Mouse (Mus musculus): ENCODE data around the gene Shoc2.
"Not testable (repeated sequence)": the region's sequence is repeated elsewhere in the genome, so short reads cannot be mapped to it uniquely, and the experiment has no call there.

The Shoc2 gene

DNA sequence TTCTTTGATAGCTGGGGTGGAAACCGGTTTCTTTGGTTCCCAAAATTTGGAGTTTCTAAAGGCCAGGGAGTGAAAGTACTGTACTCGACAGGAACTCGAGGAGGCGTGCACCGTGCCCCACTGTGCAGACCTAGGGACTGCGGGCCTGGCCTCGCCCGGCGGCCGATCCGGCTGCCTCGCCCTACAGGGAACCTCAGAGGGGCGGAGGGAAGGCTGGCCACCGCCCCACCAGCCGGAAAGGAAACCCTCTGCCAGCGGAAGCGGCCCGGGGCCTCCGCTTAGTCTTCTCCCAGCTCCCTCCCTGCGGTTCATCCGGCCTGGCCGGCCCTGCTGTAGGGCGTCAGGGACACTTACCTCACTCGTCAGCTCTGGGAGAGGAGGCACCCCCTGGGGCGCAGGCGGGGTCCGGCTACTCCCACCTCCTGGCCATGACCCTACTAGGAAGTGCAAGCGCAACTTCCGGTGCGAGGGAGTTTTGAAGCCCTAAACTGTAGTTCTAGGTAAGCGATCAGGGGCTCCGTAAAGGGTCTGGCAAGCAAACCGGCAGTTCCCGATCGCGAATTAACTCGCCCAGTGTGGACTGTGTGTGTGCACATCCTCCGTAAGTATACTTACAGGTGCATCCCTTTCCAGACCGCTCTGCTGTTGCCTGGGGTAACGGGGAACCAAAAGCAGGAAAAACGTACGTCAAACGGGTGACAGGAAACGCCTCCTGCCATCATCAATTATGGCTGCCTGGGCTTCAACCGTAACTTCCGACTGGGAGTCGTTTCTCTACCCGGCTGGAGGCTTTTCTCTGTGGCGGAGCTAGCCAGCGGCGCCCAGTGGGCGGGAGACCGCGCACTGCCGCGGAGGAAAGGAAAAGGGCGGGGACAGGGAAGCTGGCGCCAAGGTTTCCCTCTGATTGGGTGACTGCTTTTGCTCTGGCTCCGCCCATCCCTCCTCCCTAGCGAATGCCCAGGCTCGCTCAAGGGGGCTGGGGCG, at the start of gene Shoc2, which contains the start of gene Bbip1:
Gene Shoc2 (plus strand): TSS at position 505 of the 984 bp plus-strand sequence.
Gene Bbip1 (minus strand): TSS at position 826 of the 984 bp plus-strand sequence.
- peak; percentile 98 for DNase-seq (ENCODE audit: low spot score in 2 of 2)

GRCm38 (mm10) chr19:53894538-53895121, 49.5 kb upstream of the Shoc2 start:
- no peak for DNase-seq (ENCODE audit: low spot score in 2 of 2)

DNA sequence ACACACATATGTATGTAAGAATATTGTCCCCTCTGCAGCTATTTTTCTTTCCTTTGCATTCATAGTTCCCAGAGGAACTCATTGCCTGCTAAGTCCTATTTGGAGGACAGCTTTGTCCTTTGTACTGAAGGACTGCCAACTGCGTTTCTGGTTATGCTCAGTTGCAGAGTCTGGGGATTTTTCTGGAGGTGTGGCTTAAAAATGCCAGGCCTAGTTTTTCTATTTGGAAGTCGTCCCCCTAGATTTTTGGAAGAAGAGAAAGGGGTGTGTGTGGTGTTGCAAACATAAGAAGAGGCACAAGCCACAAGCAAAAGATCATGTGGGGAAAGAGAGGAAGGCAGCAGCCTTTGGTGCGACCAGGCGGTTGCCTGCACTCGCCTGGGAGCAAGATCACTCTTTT, 46.1 kb upstream of the Shoc2 start:
- DNase-seq (ENCODE audit: low spot score in 2 of 2) = no peak

GRCm38 (mm10) chr19:53898498-53898897, 45.6 kb upstream of the Shoc2 start:
- DNase-seq (ENCODE audit: low spot score in 2 of 2) = no peak

GRCm38 (mm10) chr19:53898970-53899900, 44.9 kb upstream of the Shoc2 start:
- DNase-seq (ENCODE audit: low spot score in 2 of 2) = no peak

- DNase-seq (ENCODE audit: low spot score in 2 of 2) = no peak
Measured at GRCm38 (mm10) chr19:53899941-53900610, 44.0 kb upstream of the Shoc2 start.

DNA sequence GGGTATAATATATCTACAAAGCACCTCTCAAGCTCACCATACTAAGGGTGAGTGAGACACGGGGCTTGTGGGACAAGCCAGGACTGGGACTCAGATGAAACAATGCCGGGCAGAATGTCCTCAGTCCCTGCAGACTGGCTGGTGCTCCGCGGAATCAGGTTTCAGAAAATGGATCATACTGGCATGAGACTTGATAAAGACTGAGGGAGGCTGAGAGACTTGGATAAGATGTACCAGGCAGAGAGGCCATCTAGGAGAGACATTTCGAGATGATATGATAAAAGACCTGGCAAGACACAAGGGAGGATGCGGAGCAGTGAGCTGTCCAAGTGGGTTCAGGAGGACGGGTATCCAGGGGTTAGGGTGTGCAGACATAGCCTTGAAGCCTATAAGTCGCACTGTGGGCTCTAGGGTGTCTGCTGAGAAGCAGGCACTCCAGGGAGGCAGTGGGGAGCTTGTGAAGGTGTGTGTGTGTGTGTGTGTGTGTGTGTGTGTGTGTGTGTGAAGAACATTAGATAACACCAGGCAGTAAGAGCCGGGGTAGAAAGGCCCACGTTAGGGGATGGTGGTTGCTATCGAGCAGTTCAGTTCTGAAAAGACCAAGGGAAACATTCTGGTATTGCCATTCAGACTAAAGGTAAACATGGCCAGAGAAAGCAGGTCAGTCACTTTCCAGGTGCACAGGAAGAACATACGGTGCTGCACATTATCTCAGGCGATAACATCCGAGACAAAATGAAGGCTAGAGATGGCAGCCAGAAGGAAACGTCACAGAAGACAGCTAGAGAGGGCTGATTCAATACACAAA, 42.0 kb upstream of the Shoc2 start:
- no peak for DNase-seq (ENCODE audit: low spot score in 2 of 2)

DNA sequence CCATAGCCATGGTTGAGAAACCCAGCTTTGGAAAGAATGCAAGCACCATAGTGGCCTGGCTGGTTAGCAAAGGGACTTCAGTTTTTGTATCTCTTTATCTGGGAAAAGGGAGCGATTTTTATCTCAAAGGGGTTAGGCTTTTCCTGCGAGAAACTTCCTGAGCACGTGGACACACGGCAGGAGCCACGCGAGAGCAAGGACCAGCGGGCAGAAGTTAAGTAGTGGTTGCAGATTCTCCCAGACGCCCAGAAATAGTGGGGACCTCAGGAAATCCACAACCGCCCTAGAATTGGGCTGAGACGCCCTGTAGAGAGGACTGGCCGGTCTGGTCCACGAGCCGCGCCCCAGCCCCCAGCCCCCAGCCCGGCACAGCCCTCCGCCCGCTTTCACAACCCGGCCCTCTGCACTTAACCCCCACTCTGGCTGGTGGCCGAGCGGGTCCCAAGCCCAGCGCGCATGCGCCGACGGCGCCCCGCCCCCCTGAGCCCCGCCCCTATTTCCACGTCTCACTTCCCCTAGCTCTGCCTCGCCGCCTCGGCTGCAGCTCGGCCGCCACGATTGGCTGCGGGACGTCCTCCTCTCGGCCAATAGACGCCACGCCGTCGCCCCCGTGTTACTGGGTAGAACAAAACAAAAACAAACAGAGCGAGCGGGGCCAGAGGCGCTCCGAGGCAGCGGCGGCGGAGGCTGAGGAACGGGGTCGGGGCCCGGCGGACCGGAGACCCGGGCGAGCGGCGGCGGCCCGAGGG, 41.2 kb upstream of the Shoc2 start:
- DNase-seq (ENCODE audit: low spot score in 2 of 2) = peak; percentile 89 to 95

DNA sequence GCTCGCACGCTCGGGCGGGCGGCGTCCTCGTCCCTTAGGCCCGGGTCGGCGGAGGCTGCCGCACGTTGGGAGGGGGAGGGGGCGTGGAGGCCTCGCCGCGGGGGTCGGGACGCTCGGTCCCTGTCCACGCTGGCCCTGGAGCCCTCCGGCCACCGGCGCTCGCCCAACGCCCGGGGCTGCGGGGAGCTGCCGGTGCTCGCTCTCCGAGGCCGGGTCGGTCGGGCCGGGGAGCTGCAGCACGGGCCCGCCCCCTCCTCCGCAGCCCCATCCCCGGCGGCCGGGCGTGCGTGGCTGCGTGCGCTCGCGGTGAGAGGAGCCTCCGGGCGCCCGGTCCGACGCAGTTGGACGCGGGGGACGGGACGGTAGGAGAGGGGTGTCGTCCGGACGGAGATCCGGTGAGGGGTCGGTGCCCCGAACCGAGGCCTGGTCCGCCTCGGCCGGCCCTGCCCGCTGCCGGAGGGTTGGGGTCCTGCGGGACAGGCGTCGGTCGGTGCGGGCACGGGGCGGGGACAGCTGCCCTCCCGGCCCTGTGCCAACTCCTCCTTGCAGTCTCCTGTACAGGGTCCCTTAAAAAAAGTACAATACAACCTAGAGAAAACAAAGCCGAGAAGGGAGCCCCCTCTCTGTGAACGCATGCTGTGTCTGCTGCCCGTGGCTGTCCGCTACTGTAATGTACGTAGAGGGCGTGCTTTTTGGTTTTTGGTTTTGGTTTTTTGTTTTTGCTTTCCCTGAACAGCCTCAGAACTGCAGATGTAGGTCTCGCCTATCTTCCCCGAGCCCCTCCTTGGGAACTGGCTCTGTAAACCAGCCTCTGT, 40.4 kb upstream of the Shoc2 start:
- DNase-seq (ENCODE audit: low spot score in 2 of 2) = peak in 1 of 2 experiments; percentile 52

DNA sequence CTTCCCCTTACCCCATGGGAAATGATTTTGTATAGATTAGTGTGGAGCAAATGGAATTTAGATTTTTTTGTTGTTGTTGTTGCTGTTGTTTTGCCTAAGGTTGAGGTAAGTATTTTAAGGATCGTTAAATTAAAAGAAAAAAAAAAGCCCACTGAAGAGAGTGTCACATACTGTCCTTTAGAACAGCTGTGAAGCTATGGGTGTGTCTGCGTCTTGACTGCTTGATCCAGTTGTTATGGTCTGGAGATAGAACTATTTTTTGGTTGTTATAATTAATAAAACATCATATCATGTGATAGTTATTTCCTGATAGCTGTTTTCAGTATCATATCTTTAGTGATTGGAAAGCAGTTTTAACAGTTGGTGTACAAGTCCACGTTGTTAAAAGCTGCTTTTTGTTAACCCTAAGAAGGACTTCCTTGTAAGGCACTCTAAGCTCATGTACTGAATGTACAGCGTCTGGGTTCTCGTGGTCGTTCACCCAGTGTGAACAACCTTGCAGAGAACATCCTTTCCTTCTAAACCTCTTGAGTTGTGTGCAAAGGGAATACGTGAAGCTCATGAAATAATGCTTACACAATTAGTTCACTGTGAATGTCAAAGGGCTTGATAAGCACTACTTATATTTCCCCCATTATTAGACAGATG, 39.1 kb upstream of the Shoc2 start:
- no peak for DNase-seq (ENCODE audit: low spot score in 2 of 2)

GRCm38 (mm10) chr19:53906033-53906702, 37.9 kb upstream of the Shoc2 start:
- DNase-seq (ENCODE audit: low spot score in 2 of 2) = no peak

DNA sequence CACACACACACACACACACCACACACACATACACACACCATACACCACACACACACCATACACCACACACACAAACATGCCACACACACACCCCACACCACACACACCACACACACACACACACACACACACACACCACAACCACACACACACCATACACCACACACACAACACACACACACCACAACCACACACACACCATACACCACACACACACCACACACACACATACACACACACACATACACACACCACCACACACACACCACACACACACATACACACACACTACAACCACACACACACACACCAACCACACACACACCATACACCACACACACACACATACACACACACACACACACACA, 37.4 kb upstream of the Shoc2 start:
- DNase-seq (ENCODE audit: low spot score in 2 of 2) = not testable (repeated sequence)

GRCm38 (mm10) chr19:53914950-53915349, 29.2 kb upstream of the Shoc2 start:
- no peak for DNase-seq (ENCODE audit: low spot score in 2 of 2)

DNA sequence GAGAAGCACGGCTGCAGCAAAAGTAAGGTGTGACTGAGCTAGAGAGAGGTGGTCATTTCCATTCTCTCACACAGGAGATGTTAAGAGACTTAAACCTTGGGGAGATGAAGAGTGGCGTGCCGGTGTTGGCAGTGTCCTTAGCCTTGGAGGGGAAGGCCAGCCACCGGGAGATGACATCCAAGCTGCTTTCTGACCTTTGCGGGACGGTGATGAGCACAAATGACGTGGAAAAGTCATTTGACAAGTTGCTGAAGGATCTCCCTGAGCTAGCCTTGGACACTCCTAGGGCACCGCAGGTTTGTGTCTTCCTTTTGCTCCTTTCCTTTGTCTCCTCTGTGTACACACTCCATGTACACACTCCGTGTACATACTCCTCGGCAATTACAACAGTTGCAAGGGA, 24.6 kb upstream of the Shoc2 start:
- DNase-seq (ENCODE audit: low spot score in 2 of 2) = no peak

DNA sequence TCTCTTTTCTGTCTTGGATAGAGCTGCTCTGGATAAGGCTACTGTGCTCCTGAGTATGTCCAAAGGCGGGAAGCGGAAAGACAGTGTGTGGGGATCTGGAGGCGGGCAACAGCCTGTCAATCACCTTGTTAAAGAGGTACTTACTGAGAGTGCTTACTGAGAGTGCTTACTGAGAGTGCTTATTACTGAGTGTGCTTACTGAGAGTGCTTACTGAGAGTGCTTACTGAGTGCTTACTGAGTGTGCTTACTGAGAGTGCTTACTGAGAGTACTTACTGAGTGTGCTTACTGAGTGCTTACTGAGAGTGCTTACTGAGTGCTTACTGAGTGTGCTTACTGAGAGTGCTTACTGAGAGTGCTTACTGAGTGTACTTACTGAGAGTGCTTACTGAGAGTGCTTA, 22.1 kb upstream of the Shoc2 start:
- DNase-seq (ENCODE audit: low spot score in 2 of 2) = not testable (repeated sequence)

GRCm38 (mm10) chr19:53925338-53925751, 18.8 kb upstream of the Shoc2 start:
- no peak for DNase-seq (ENCODE audit: low spot score in 2 of 2)

DNA sequence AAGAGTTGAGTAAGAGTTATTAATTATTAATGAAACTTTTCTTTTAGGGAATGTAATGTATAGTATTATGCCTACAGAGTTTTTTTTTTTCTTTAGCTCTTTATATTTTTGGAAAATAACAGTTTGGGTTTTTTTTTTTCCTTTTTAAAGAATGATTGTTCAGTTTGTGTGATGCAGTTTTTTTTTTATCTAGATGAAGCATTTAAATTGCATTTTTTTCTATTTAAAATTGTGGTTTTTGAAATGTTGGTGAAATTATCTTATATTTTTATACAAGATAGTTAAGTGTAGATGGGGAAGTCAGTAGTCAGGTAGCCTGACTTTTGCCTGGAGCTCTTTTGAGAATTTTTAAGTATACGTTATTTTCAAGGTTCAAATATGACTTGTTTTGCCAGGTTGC, 17.4 kb upstream of the Shoc2 start:
- DNase-seq (ENCODE audit: low spot score in 2 of 2) = no peak

DNA sequence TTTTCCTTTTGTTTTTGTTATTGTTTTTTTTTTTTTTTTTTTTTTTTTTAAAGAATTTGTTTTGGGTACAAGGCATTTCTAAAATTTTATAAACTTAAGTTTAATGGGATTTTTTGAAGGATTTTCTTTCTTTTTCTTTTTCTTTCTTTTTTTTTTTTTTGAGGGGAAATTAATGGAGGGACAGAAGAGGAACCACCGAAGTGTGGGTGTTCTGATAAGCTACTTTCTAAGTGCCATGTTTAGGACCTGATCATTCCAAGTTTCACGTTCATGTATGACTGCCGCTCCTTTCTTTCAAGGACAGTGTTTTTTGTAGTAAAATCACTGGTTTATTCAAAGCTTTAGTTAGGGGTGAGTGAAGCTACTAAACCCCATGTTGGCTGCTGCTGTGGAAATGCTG, 14.9 kb upstream of the Shoc2 start:
- DNase-seq (ENCODE audit: low spot score in 2 of 2) = no peak

Measured in left cerebral cortex, adult 9 months (tissue).